Mouse (Mus musculus) kidney, adult 2 months (tissue): ENCODE results near the gene Ppp1r14b.

Source experiments
- CTCF ChIP-seq: fragments of 200-500 bp; conservative IDR thresholded peaks from 2 replicates; pipeline ENCODE4 v1.5.1; 2011; ENCODE audit warnings: low read depth, mild to moderate bottlenecking, control low read depth, low read length, moderate library complexity, mixed read lengths; ENCODE audit not compliant: insufficient read depth, insufficient read length
- POLR2A ChIP-seq: fragments of 200-500 bp; IDR thresholded peaks from one replicate; pipeline ENCODE4 v1.6.1; 2011; ENCODE audit warnings: low read depth, low read length, control low read depth

- TF ChIP-seq POLR2A (no peak), CTCF (no peak)
These were observed 5.5 kb upstream of the Ppp1r14b start for GRCm38 (mm10) chr19:6969291-6969664.
